Mouse (Mus musculus) adrenal gland (tissue): ENCODE results near the gene Vapa.
"Not testable (repeated sequence)": the region's sequence is repeated elsewhere in the genome, so short reads cannot be mapped to it uniquely, and the experiment has no call there.

Experiments
- intact Hi-C: fragments of 180-260 bp; cut with DNase I; formaldehyde crosslinking; loops from one replicate; pipeline ENCODE4 v1.15.1; 2025

Vapa gene

DNA sequence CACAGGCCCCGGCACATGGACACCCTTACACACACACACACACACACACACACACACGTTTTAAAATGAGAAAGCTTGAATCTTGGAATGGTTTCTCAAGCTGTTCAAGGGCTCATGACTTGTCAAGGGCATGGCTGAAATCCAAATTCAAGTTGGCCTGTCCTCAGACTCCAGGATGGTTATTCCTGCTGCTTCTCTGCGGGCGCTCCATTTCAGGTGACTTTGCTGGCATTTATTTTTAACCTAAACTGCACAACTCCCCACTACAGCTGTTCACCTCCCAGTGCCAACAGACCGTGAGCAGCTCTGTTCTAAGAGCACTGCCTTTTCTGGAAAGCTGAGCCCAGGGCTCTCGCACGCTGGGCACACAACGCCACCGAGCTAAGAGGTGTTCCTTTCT, 41.5 kb downstream of the Vapa start:
- intact Hi-C loops: no loop called here

DNA sequence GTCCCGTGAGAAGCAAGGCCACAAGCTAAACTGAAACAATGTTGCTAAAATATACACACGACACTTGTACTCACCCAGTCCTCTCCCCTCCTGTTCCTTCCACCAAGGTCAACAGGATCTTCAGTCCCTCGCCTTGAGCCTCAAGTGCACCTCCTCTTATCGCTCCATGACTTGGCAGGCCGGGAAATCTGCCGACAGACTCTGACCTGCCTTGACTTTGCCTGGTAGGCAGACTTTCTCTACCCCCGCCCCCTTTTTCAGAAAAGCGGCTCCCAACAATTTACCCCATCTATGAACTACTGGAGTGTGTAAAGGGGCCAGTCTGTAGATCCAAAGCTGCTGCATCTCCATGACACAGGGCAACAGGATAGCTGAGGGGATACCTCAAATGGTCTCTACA, 41.9 kb downstream of the Vapa start:
- intact Hi-C loops: no loop called here

DNA sequence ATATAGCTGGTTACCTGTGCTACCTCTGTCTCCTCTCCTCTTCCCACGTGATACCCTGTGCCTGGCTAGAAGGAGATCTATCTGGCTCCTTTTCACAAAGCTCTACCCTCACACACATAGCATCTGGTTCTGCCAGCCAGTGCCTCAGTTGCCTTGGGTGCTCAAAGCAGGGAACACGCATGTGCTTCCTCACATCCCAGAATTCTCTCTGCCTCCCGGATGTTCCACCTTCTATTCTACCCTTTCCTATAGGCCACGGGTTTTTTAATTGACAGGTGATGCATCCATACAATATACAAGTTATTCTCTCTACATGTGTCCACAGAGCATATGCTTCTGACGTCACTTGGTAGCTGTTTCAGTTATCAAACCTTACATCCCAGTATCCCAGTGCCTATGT, 49.2 kb downstream of the Vapa start:
- intact Hi-C loops: loop anchor here (10.0 kb wide), 1 partner anchor 669 kb away; no protein-coding TSS in a partner anchor

DNA sequence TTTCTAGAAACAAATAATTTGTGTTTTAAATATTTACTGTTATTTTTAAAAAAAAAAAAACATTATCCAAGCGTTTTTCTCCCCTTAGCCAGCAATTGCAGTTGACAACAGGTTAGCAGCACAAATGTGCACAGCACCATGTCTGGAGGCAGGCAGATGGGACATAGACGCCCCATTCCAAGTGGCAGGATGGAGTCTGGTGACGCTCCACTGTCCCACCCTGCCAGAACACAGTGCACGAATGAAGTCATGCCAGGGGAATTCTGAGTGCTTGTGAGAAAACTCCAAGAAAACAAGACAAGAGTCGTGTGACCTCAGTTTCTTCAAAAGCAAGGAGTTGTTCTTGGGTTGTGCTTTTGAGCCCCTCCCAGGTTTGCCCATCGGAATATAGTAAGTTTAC, 50.0 kb downstream of the Vapa start:
- intact Hi-C loops: loop anchor here (10.0 kb wide), 1 partner anchor 669 kb away; no protein-coding TSS in a partner anchor

DNA sequence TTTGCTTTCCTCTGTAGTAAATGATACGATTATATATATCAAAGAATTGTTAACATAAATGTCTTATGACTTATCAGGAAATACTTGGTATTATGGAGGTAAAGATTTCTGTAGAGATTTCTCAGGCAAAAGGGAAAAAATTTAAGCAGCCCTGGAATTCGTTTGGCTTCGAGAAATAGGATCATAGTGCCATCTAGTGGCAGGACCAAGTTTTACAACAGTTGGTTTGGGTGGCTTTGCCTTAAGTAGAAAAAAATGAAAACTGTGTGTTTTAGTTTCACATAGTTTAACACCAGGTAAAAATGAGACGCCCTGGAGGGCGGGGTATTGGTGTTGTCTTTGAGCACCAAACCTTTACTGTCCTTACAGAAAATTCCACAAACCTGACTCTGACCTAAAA, 50.6 kb downstream of the Vapa start:
- intact Hi-C loops: loop anchor here (10.0 kb wide), 1 partner anchor 668 kb away; no protein-coding TSS in a partner anchor

DNA sequence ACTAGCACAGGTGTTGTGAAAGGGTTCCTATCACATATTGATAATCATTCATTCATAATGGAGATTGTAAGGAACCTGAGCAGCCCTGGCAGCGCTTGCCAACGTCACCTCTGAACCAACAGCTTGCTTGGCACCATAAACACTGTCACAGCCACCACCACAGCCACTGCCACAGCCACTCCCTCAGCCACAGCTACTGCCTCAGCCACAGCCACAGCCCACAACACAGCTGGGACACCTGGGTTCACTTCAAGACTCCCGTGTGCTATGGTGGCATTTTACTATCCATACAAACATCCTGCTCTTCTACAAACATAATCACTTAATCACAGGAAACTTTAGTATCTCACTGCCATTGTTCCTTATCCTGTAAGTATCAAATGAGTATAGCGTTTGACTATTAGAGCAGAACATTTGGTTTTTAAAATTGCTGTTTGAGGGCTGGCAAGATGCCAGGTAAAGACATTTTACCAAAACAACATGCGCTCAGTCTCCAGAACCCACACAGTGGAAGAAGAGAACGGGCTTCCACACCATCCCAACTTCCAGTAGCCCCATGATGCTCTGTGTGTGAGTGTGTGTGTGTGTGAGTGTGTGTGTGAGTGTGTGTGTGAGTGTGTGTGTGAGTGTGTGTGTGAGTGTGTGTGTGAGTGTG, 51.9 kb downstream of the Vapa start:
- intact Hi-C loops: loop anchor here (10.0 kb wide), 1 partner anchor 667 kb away; no protein-coding TSS in a partner anchor

DNA sequence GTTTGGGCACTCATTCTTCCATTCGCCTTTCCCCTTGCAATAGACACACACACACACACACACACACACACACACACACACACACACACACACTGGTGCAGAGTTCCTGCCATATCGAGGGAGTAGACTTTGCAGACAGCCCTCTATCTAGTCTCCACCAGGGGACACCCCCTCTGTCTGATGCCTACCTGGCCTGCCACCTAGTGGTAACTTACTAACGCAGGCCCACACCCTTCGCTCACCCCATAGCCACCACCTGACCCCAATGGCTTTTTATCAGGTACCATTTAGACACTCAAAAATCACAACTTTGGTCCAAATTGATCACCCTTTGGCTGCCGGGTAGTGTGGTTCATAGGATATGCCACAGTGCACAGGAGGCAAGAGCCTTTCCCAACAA, 54.1 kb downstream of the Vapa start:
- intact Hi-C loops: no loop called here

DNA sequence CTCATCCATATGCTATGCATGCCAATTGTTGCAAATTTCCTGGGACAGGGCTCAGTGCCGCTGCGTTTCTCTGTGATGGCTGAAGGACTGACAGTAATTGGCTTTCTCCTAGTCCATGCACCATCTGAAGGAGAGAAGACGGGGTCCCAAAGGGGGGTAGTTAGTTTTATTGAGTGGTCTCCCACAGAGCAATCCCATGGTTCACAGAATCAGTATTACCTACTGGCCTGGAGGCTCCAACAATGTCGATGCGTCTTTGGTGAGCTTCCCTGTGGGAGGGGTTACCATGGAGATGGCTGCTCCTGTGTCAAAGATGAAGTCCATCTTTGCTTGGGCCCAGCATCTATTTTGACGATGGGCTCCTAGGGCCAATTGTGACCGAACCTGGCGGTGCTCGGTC, 54.6 kb downstream of the Vapa start:
- intact Hi-C loops: no loop called here

DNA sequence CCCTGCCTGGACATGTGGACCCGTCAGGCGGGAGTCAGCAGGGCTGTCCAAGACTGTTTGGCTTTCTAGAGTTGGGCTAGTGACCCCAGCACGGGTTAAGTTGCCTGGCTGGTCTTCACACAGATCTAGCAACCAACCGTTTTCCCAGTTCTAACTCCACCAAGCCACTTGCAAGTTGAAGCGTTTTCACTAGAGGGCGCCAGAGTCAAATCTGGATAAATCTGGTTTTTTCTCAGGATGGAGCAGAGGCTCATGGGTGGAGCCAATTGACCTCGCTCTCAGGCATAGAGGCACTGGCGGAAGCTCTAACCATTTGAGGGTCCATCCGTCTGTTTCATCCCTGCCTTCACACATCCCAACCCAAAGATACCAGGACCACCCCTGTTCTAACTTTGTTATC, 55.1 kb downstream of the Vapa start:
- intact Hi-C loops: no loop called here

DNA sequence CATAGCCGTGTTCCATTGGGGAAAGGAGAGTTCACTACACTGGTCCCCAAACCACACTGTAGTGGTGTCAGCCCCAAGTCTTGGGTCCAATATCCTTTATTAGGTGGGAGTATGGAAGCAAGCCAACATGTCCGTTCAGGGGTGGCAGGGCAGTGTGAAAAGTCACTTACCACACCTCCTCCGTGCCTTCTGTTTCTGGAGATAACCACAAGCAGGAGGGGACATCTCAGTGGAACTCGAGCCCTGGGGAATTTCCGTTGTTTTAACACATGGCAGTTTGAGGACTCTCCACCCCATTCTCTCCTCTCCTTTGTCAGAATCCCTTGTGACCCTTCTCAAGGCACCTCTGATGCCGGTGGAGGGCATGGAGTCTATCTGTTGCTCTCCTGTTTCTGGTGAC, 56.1 kb downstream of the Vapa start:
- intact Hi-C loops: no loop called here

DNA sequence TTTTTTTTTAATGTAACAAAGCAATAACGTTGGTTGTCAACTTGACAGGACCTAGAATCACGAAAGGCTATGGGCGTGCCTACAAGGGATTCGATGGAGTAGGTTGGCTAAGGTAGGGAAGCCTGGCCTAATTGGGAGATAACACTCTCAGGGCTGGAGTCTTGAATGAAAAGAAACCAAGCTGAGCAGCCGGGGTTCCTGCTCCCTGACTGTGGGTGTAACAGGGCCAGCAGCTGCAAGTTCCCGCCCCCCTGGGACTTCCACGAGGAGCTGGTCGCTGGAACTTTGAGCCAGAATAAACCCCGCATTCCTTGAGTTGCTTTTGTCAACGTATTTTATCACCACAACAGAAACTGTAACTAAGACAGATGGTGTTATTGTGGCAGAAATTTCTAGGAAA, 56.6 kb downstream of the Vapa start:
- intact Hi-C loops: no loop called here

DNA sequence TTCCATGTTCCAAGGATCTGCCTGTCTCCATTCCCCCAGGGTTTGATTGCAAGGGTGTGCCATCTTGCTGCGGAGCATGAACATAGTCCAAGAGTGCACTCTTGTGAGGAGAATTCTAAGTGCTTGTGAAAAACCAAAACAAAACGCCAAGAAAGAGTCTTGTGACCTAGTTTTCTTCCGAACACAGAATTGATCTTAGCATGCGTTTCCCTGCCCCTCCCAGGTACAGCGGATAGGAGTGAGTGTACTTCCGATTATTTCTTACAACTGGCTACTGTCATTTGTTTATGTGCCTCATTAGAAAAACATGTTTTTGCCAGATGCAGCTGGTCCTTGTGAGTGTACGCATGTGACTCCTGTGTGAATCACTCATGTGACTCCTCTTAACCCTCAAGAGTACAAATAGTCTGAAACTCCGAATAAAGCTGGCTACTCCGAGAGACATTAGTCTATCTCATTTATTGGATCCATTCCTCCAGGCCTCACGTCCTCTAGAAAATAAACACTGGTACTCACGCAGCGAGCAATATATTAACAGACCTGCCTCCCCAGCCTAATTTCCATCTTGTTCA, 60.8 kb downstream of the Vapa start:
- intact Hi-C loops: no loop called here

DNA sequence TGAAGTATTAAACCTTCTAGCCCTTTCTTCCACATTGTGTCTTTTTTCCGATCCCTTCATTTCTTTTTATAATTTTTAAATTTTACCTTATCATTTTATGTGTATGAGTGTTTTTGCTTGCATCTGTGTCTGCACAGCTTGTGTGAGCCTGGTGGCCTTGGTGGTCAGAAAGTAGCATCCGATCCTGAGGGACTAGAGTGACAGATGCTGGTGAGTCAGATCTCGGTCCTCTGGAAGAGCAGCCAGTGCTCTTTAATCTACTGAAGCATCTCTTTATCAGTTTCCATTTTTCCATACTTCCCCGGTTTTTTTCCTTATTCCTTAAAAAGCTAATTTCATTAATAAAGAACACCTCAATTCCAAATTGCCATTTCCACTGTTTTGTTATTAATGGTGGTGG, 63.0 kb downstream of the Vapa start:
- intact Hi-C loops: no loop called here

DNA sequence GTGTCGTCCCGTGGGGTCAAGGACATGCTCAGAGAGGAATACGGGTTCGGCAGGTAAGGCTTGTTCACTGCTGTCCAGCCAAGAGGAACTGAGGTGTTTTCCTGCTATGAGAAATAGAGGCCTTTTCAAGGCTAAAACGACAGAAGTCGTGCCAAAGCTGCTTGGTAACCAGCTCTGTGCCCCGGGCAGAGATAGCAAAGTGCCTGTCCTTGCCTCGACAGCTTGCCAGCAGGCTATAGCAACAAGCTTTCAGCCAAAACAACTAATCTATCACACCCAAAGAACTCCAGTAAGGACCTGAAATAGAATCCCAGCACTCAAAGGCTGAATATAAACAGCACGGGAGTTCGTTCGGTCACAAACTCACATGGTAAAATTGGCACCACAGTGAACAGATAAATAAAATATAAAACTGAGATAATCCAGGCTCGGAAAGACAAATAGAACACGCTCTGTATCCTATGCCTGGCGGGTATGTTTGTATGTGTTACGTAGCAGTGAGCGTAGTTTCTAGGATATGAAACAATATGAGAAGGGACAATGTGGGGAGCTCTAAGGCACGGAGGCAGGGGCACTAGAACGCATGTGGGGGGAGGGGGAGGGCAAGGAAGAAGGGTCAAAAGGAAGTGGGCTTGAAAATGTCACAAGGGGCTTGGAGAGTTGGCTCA, 64.5 kb downstream of the Vapa start:
- intact Hi-C loops: no loop called here

DNA sequence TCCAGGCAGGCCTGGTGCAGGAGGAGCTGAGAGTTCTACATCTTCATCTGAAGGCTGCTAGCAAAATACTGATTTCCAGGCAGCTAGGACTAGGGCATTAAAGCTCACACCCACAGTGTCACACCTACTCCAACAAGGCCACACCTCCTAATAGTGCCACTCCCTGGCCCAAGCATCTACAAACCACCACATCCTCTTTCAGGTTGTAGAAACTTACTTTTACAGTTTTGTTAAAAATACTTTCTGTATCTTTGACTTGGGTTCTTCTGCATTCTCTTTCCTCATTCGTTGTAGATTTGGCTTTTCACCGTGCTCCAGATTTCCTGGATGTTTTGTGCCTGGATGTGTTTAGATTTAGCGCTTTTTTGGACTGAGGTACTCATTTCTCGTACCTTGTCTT, 67.1 kb downstream of the Vapa start:
- intact Hi-C loops: not testable (repeated sequence)

DNA sequence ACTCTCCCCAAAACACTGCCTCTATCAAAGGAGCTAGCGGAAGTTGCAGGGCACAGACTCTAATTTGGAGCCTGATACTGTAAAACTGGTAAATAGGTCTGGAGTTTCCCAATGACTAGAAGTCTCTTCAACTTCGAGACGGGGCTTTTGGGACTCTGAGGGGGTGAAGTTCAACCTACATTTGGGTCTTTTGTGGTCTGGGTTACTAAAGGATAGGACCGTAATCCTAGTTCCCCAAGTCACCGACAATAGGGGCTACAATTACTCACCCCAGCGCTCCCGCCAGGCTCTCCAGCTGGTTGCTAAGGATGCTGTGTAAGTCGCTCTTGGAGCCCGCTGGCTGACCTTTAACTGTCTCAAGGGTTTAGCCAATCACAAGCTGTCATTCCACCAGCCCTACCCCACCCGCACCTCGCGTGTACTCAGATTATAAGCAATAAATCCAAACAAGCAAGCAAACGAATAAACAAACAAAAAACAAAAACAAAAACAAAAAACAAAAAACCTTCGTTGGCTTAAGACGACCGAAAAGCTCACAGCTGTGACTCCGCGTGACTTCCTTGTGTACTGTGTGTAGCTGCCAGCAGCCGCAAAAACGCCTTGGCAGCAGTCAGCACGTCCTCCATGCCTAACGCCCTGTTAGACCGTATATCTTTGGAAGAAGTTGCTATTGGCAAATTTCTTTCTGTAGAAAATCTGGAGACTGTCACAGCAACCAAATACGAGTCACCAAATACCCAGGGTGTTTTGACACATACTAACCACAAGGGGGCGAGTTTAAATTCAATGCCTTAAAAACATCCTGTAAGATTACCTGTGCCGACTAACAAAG, 72.7 kb downstream of the Vapa start, which contains the start of gene Tmem232:
Tmem232 (minus strand) TSS at position 342 of the 832 bp plus-strand sequence.
- intact Hi-C loops: no loop called here

DNA sequence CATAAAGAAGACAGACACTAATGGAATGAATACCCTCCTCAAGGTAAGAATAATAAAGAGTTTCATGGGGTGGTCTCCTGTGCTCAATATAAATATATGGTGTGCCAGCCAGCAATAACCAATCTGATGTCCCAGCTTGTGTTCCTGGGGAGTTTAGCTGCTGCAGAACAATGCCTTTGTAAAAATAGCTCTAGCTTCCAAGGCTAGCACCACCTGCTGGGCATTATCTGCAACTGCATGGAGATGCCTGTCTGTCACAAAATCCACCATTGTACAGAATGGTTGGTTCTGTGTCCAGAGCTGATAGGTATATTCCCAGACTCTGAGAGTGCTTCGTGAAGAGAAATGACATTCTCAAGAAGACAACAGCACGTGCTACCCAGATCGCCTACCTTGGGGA, 77.2 kb downstream of the Vapa start:
- intact Hi-C loops: no loop called here

DNA sequence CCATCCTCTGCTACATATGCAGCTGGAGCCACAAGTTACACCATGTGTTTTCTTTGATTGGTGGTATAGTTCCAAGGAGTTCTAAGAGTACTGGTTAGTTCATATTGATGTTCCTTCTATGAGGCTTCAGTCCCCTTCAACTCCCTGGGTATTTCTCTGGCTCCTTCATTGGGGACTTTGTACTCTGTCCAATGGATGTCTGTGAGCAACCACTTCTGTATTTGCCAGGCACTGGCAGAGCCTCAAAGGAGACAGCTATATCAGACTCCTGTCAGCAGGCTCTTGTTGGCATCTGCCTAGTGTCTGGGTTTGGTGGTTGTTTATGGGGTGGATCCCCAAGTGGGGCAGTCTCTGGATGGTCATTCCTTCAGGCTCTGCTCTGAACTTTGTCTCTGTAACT, 81.0 kb downstream of the Vapa start:
- intact Hi-C loops: not testable (repeated sequence)
